Mouse (Mus musculus): ENCODE data around the gene Chd8. TPM values are rescaled to one million over a fixed set of nuclear protein-coding genes. Genes with fewer than 3 reads are reported as not detected.
A peak's percentile ranks its signal among the peaks of the same experiment; 100 is the strongest.
"Not testable (repeated sequence)": the region's sequence is repeated elsewhere in the genome, so short reads cannot be mapped to it uniquely, and the experiment has no call there.

Gene Chd8
- polyA plus RNA-seq (2012; rRNA removed), result 20.0 and 23.9 TPM in 2 replicates

DNA sequence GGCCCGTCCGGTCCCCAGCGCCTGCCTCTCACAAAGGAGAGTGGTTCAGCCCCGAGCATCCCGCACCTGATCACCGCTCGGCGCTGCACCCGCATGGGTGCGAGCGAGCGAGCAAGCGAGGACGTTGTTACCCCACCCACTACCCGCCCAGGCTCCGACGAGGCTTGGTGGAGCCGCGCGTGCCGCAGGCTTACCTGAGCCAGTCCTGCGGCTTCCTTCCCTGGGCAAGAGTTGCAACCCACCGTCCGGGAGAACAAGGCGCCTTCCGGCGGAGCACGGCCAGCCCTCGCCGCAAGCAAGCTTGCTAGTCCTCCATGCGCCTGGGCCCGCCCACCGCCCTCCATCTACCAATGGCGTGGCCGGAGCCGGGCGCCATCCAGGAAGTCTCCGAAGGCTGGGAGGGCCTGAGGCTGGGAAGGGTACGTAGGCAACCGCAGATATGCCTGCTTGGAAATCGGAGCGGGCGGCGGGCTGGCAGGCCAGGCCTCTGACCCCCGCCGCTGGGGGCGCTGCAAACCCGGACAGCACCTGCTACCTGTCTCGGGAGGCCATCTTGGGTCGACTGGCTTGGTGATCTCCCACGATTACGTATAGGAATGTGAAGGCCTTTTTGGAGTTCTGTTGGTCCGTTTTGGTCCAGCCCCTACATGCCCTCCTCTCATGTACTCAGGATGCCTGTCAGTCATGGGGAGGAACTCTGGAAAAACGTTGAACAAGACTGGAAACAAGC is at the start of gene Chd8:
TSS of gene Chd8 (minus strand) at position 297 of the 730 bp plus-strand sequence.
- DNase-seq (ENCODE audit: low read depth, low spot score), result peak; percentile 88
- under 1% methylated on average over 54 of the region's 54 CpGs for WGBS

DNA sequence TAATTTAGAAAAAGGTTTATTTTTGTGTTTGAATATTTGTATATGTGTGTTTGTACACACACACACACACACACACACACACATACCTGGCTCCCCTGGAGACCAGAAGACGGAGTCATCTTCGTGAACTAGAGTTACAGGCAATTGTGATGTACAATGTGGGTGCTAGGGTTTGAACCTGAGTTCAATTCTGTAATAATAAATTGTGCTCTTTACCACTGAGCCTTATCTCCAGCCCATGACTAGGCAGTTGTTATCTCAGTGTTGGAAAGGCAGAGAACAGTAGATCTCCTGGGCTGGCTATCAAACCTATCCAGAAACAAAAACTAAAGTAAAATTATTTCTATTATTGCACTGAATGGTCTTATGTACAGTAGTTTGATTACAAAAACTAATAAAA is 48.5 kb upstream of the Chd8 start:
- no peak for DNase-seq (ENCODE audit: low read depth, low spot score)
- WGBS, result 97% methylated on average over 2 of the region's 2 CpGs

DNA sequence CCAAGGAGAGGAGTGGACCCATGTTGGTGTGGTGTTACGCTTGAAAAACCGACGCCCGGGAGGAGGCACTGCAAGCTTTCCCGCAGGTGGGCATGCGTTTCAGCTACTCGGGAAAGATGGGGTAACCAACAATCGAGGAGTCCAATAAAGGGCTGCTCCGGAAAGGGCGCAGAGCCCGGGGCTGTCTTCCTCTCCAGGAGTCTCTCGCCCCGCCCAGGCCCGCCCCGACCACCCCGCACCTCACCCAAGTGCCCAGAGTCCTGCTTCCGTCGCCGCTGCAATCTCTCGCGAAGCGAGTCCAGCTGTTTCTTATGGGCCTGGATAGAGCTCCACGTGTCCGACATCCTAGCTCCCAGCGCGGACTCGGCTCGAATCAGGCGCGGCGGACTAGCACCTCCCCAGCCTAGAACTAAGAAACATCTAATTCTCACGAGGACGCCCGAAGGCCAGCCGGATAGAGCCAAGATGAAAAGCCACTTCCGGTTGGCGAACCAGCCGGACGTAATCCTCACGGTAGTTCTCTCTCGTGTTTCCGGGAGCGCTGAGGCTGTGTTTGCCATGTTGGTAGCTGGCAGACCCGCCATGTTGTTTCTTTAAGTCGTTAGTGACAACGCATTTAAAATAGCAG is 47.2 kb upstream of the Chd8 start, which contains the start of gene Mettl3:
TSS of gene Mettl3 (minus strand) at position 485 of the 628 bp plus-strand sequence.
- peak; percentile 86 for DNase-seq (ENCODE audit: low read depth, low spot score)
- under 1% methylated on average over 46 of the region's 46 CpGs for WGBS

DNA sequence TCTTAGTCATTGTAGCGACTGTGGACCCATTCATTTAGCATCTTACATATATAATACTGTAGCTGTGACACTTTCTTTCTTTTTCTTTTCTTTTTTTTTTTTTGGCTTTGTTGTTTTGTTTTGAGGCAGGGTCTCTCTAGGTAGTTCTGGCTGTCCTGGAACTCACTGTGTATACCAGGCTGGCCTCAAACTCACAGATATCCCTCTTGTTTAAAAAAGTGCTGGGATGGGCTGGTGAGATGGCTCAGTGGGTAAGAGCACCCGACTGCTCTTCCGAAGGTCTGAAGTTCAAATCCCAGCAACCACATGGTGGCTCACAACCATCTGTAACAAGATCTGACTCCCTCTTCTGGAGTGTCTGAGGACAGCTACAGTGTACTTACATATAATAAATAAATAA is 45.9 kb upstream of the Chd8 start:
- 77% methylated on average over 3 of the region's 3 CpGs for WGBS
- not testable (repeated sequence) for DNase-seq (ENCODE audit: low read depth, low spot score)

DNA sequence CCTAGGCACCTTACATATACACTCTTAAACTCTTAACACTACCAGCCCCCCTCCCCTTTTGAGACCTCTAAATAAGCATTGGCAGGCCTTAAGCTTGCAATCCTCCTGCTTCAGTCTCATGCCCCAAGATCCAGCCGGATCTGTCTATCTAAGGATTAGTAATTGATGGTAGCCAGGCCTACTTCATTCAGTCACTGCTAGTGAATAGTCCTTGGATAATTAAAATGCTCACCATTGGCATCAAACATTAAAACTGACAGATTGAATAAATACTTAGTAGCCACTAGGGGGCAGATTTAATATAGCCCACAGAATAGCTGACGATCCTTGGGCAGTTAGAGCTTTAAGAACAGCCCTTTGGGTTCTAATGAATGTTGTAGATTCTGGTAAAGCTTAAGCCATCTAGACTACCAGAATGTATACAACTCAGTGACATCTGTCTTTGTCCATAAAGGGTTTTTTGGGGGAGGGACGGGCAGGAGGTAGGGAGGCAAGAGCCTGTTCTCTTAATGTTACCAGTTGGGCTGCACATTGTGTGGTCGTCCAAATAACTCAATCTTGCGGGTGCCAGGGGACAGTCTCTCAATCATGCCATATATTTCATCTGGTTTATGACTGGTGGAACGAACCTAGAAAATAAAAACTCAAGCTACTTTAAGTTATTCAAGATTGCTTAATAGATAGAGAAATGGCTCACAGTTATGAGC is 38.1 kb upstream of the Chd8 start:
- no peak for DNase-seq (ENCODE audit: low read depth, low spot score)
- 66% methylated on average over 6 of the region's 6 CpGs for WGBS

DNA sequence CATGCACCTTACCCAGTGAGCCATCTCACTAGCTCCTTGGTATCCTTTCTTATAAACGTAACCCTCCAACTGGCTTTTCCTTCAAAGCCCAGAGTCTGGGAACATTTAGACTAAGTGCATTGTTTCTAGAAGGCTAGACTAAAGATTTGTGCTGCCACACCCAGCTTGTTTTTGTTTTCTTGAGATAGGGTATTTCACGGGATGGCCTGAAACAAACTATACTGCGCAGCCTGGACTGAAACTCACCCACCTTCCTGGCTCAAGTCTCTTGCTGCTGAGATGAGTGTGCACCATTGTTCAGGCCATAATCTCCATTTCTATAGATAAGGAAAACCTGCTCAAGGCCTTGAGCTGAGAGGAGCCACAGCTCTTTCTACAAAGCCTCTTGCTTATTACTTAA is 26.6 kb upstream of the Chd8 start:
- WGBS, result 83% methylated on average over 3 of the region's 3 CpGs

DNA sequence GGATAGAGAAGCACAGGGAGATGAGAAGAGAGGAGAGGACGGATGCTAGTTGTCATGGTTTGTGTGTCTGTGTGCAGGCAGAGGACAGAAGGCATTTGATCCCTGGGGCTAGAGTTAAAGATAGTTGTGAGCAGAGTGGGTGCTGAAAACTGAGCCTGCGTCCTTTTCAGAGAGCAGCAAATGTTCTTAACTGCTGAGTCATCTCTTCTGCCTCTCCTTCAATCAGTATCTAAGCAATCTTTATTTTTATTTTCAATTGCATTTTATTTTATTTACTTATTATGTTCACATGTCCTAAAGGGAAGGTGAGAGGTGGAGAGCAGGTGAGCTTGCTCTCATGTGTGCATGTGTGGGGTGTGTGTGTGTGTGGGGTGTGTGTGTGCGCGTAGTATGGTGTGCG is 26.0 kb upstream of the Chd8 start:
- DNase-seq (ENCODE audit: low read depth, low spot score), result no peak
- 93% methylated on average over 5 of the region's 5 CpGs for WGBS

More for the DNA sequence above, 26.6 kb upstream of the Chd8 start:
- no peak for DNase-seq (ENCODE audit: low read depth, low spot score)

DNA sequence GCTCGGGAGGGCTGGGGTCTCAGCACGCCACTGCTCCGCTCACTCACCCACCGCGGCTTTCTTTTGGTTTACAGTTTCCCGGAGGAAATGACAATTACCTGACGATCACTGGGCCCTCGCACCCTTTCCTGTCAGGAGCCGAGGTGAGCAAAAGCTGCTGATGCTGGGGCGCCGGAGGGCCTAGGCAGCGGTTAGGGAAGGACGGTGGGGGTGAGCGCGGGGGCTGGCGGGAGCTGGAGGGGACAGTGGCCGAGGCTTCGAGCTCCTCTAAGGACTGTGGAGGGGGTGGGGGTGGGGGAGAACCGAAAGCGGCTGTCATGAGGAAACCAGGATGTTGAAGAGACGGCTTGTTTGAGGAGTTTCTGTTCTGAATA is 22.2 kb upstream of the Chd8 start:
- no peak for DNase-seq (ENCODE audit: low read depth, low spot score)
- WGBS, result 1% methylated on average over 21 of the region's 21 CpGs

DNA sequence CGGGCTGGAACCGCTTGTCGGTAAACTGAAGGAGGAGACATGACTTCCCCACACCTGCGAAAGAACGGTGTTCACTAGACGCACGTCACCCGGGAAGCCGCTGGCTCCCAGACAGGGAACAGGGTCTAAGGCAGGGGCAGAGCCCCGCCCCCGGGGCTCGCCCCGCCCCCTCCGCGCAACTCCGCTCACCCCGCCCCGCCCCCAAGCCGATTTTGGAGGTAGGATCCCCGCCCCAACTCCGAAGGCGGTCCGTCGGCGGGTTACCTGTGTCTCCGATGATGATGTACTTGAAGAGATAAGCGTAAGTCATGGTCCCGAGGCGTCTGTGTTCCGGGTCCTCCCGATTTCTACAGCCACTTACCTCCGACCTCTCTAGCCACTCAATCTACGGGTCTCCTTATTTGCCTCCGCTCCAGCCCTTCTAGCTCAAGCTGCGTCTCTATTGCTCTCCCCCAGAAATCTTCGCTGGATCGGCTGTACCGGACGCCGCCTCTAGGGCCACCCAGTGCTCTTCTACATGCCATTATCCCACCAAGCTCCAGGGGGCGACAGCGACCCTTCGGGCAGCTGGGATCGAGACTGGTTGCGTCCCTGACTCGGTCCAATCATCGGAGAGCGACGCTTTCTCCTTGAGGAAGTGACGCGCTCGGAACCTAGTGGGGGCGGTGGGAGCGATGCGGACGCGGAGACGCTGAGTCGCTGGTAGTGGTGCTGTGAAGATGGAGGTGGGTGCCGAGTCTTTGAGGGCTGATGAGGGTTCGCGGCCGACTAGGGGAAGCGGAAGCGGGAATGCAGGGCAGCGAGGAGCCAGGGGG is 21.6 kb upstream of the Chd8 start, which contains the start of the genes Tox4 and Rab2b:
TSS of gene Tox4 (plus strand) at position 215 of the 815 bp plus-strand sequence.
TSS of gene Rab2b (minus strand) at position 614 of the 815 bp plus-strand sequence.
- WGBS, result under 1% methylated on average over 66 of the region's 66 CpGs
- DNase-seq (ENCODE audit: low read depth, low spot score), result peak; percentile 100

DNA sequence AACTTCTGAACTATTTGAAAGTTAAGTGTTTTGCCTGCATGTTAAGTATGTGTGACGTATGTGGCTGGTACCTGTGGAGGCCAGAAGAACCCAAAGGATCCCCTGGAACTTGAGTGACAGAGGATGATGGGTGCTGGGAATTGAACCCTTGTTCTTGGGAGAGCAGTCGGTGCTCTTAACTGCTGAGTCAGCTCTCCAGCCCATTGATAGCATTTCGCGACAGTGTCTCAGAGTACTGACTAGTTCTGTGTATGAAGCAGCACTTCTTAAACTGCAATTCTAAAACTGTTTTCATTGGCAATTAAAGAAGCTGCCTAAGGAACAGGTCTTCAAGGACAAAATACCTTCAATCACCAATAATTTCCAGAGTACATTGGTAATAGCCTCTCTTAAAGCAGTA is 19.6 kb upstream of the Chd8 start:
- no peak for DNase-seq (ENCODE audit: low read depth, low spot score)
- WGBS, result 93% methylated on average over 4 of the region's 4 CpGs

DNA sequence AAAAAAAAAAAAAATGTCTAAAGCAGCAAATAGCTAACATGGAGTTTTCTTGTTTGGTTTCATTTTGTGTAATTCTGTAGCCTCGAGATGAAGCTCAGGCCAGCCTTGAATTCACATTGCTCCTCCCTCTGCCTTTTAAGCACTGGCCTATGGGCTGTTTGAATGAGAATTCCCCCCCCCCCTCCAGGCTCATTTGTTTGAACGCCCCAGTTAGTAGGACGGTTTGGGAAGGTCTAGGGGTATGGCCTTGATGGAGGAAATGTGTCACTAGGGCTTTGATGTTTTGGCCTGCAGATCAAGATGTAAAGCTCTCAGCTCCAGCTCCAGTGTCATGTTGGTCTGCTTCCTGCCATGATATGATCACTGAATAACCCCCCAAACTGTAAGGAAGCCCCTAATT is 15.2 kb upstream of the Chd8 start:
- WGBS, result 77% methylated on average over 3 of the region's 3 CpGs
- no peak for DNase-seq (ENCODE audit: low read depth, low spot score)

DNA sequence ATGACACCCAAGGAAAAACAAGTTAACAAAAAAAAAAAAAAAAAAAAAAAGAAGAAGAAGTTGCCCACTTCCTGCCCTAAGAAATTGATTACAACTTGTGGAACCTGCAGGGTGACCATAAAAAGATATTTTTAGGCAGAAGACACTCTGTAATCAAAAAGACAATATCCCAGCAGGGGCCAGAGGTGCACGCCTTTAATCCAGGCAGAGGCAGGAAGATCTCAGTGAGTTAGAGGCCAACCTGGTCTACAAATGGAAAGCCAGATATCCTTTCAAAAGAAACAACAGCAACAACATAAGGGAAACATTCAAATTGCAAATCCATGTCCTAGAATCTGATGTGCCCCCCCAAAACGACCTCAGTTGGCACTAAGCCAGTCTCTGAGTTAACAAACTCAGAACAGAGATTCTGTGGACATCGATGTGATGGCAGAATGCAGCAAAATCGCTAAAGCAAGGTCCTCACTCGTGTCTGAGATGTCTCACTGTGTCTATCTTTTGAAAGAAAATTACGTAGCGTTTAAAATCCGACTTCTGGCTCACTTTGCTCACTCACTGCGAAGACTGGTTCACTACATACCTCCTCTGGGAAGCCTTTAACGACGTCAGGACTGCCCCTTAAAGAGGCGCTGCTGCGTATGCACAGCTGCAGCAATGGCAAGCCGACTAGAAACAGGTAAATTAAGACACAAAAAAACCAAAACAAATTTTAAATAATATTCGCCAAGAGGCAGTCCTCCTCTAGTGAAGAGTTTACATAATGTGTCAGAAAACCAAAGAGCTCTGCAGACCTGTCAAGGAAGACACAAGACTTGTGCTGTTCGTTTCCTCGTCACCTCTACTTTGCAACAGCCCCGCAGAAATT is 1.0 kb downstream of the Chd8 start:
- DNase-seq (ENCODE audit: low read depth, low spot score), result peak; percentile 22
- WGBS, result 3% methylated on average over 18 of the region's 18 CpGs

DNA sequence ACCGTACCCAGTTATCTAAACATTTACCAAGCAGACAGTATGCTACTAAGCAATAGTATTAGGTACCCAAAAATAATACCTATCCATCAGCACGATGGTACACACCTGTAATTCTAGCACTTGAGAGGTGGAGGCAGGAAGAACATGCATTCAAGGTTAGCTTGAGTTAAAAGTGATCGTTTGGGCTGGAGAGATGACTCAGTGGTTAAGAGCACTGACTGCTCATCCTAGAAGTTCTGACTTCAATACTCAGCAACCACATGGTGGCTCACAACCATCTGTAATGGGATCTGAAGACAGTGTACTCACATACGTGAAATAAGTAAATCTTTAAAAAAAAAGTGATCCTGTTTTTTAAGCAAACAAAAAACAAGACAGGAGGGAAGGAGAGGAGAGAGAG is 11.5 kb downstream of the Chd8 start:
- WGBS, result 65% methylated on average over 4 of the region's 4 CpGs
- DNase-seq (ENCODE audit: low read depth, low spot score), result no peak

DNA sequence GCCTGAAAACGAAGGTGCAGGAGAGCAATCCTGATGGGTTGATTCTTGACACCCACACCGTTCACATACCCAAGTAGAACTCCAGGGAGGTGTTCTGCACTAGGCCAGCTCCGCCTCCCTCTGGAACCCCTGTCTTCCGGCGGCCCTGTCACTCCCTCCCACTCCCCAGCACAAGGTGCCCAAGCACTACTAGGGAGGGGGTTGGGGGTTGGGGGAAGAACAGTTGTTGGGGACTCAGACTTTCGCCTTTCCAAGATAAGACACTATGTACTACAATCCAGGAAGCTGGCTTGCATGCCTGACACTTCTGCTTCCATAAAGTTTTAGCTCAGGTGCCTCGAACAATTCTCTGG is 12.9 kb downstream of the Chd8 start:
- DNase-seq (ENCODE audit: low read depth, low spot score), result no peak
- WGBS, result 6% methylated on average over 7 of the region's 7 CpGs

DNA sequence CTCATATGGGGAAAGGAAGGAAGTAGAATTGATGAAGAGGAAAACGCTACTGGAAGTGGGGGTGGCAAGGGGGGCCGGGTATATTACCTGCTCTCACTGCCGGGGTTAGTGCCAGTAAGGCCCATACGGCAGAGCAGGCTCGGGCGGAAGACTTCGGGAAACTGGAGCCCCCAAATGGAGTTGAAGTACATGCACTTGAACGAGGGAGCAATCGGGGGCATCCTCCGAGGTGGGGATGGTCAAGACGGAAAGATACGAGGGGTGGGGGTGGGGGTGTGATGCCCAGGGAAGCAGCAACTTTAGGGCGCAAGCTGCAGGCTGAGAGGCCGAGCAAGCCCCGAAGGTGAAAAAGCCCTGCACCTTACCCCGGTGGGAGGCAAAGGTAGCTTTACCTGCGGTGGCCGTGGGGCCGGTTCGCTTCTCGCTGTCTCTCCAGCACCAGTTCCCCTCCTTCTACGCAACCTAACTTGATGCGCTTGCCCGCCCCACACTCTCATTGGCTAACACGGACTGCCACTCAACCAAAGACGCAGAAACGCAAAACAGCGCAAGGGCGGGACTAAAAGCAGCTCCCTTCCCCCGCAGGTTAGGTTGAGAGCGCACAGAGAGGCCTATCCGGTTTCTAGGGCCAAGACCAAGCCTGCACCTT is 13.4 kb downstream of the Chd8 start:
- peak; percentile 99 for DNase-seq (ENCODE audit: low read depth, low spot score)
- WGBS, result under 1% methylated on average over 32 of the region's 32 CpGs

DNA sequence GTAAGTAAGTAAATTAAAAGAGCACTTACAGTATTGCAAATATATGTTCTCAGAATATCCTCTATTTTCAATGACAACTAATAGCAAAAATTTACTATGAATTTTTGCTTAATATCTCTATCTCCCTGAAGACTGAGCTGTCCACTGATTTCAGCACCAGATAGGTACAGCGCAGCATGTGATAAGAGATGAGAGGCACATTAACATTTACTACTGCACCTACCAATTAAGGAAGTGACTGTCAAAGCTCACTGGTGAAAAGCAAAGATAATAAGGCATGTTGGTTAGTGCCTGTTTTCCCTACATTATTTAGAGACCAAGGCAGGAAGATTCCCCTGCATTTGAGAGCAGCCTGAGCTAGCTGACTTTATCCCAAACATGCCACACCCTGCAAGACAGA is 21.4 kb downstream of the Chd8 start:
- 87% methylated on average over 1 of the region's 1 CpGs for WGBS
- DNase-seq (ENCODE audit: low read depth, low spot score), result no peak

DNA sequence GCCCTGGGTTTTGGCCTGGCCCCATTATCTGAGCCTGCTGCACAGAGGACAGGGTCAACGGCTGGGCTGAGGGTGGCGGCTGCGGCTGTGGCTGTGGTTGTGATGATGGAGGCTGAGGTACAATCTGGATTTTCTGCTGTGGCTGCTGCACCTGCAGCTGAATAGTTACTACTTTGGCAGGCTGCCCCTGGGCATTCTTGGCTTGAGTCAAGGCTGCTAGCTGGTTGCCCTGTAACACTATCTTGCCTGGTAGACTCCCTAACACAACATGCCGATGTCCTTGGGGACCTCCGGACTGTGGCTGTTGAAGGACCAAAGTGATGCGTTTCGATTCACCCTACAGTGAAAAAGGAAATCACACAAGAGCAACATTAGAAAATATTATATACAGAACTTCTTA is 22.4 kb downstream of the Chd8 start:
- DNase-seq (ENCODE audit: low read depth, low spot score), result no peak
- 90% methylated on average over 7 of the region's 7 CpGs for WGBS

DNA sequence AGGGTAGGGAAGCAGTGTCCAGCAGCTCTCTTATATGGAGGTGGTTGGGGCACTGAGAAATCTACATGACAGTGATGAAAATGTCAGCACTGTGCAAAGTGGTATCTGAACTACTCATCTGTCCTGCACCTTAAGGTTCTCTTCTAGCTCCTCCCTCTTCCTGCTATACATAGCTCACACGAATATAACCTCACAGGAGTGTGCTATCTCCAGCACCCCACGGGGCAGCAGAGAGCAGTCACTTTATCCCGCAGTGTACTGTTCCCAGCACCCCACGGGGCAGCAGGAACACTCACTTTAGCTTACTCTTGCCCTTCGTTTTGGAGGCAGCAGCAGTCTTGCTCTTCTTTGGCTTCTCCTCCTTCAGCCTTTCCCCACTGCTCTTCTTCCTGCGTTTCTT is 25.3 kb downstream of the Chd8 start:
- 82% methylated on average over 6 of the region's 6 CpGs for WGBS
- no peak for DNase-seq (ENCODE audit: low read depth, low spot score)
